In the genomic region with DNA sequence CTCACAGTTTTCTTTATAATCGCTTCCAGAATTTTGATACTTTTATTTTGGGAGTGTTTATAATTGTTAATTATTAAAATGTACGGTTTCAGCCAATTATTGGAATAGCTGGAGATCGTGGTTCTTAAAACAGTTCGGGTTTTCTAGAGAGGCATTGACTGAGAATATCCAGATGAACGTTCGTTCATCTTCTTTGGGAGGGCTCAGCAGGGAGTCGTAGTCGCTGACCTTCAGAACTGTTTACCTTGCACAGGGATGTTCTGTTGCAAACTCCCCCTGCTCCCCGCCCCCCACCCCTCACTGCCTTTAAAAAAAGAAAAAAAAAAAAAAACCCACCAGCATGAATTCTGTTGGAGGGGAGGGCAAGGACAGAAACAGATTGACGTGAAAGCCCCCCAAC, we compare ENCODE assay signal across 8 mouse cellular contexts. TPM values are rescaled to one million over a fixed set of nuclear protein-coding genes. Genes with fewer than 3 reads are reported as not detected.
DNase-seq lines count a peak whose midpoint lies in the region; ATAC-seq and TF ChIP-seq lines count a peak whose summit lies in the region.

No protein-coding gene starts in this region.

- peak overlapping the region; percentile 76 for H3K4me3 ChIP-seq in kidney, adult 2 months (ENCODE audit: insufficient read depth, low read depth, low read length)
- peak overlapping the region; percentile 60 for H3K4me3 ChIP-seq in forebrain, embryonic 16.5 days (replicated peaks; ENCODE audit: low read length)
- peak overlapping the region; percentile 61 for H3K4me3 ChIP-seq in midbrain, embryonic 10.5 days

- H3K4me1 ChIP-seq in kidney, adult 2 months (ENCODE audit: control insufficient read depth, insufficient read depth, low read length): peaks cover 7% of the 10 kb centered on the region; the same call in 1 of the 2 replicates
- H3K4me1 ChIP-seq in forebrain, embryonic 16.5 days (replicated peaks; ENCODE audit: control insufficient read depth, insufficient read depth, low read length): peaks cover 10% of the 10 kb centered on the region
- peaks cover 37% of the 10 kb centered on the region for H3K4me1 ChIP-seq in midbrain, embryonic 10.5 days

- no peaks in the 10 kb centered on the region for H3K27me3 ChIP-seq in kidney, adult 2 months (replicated peaks; ENCODE audit: control insufficient read depth, insufficient read depth, low read length)
- no peaks in the 10 kb centered on the region for H3K27me3 ChIP-seq in forebrain, embryonic 16.5 days (replicated peaks; ENCODE audit: control insufficient read depth, insufficient read depth, low read length)
- peaks cover 38% of the 10 kb centered on the region for H3K27me3 ChIP-seq in midbrain, embryonic 10.5 days (ENCODE audit: low read depth, poor library complexity, severe bottlenecking)

- WGBS in kidney, adult 2 months: 3% methylated on average over 10 of the region's 10 CpGs
- WGBS in forebrain, embryonic 16.5 days: 2% methylated on average over 10 of the region's 10 CpGs
- WGBS in midbrain, embryonic 10.5 days: 3% methylated on average over 10 of the region's 10 CpGs

- TF ChIP-seq POLR2A in kidney, adult 2 months (IDR thresholded peaks at IDR 0.05; ENCODE audit: low read depth, low read length): no peak

- peak overlapping the region; percentile 51 for H3K27ac ChIP-seq in kidney, adult 2 months (ENCODE audit: insufficient read depth, low read depth, low read length)
- H3K27ac ChIP-seq in forebrain, embryonic 16.5 days (ENCODE audit: low read length): no peak overlapping the region
- peak overlapping the region; percentile 63; the same call in 1 of the 2 replicates for H3K27ac ChIP-seq in midbrain, embryonic 10.5 days (replicated peaks)

- peak overlapping the region; percentile 60 for H3K9ac ChIP-seq in forebrain, embryonic 16.5 days (replicated peaks; ENCODE audit: low read depth, low read length)

- no peak for TF ChIP-seq CTCF in kidney, adult 2 months (conservative IDR thresholded peaks at IDR 0.05; ENCODE audit: insufficient read depth, insufficient read length, low read depth, low read length)

- no peaks in the 10 kb centered on the region for H3K36me3 ChIP-seq in kidney, adult 2 months (ENCODE audit: control insufficient read depth, insufficient read depth, low read length)
- H3K36me3 ChIP-seq in forebrain, embryonic 16.5 days (ENCODE audit: control insufficient read depth, insufficient read depth): no peaks in the 10 kb centered on the region
- H3K36me3 ChIP-seq in midbrain, embryonic 10.5 days: no peaks in the 10 kb centered on the region

- no peak for ATAC-seq in forebrain, embryonic 16.5 days

- H3K9me3 ChIP-seq in forebrain, embryonic 16.5 days (ENCODE audit: control insufficient read depth, low read length): no peaks in the 10 kb centered on the region; the same call in 1 of the 2 replicates
- H3K9me3 ChIP-seq in midbrain, embryonic 10.5 days (replicated peaks): no peaks in the 10 kb centered on the region

- peak overlapping the region; percentile 86 for H3K4me2 ChIP-seq in forebrain, embryonic 16.5 days (ENCODE audit: low read length)

- no peak for DNase-seq in kidney, adult 2 months
- no peak for DNase-seq in kidney, postnatal 25 days
- DNase-seq in ZHBTc4 (ENCODE audit: low read depth, low spot score): peak; percentile 74
- no peak for DNase-seq in midbrain, embryonic 10.5 days (ENCODE audit: low spot score)
- DNase-seq in right cerebral cortex, postnatal 25 days: no peak
- DNase-seq in lung, postnatal 10 days: no peak
- no peak for DNase-seq in B cell, adult 2 months

RNA-seq across cellular contexts. Expression of gene Dnajc6, which starts 12.0 kb away (rescaled TPM):
- polyA plus RNA-seq in kidney, adult 2 months (2012; rRNA removed): 13.9 and 14.5 TPM in 2 replicates
- polyA plus RNA-seq in forebrain, embryonic 16.5 days (2015; fragmentation: Nextera tagmentation; extraction: Ambion mirVana): 31.6 and 34.6 TPM in 2 replicates
- 1.2 and 3.0 TPM in 2 replicates for polyA plus RNA-seq in midbrain, embryonic 10.5 days (2016; fragmentation: Nextera tagmentation; extraction: Ambion mirVana)
